Mouse (Mus musculus) heart, embryonic 11.5 days (tissue): ENCODE measurements around the gene Nol10. TPM values are rescaled to one million over a fixed set of nuclear protein-coding genes. Genes with fewer than 3 reads are reported as not detected.
"Not testable (repeated sequence)": the region's sequence is repeated elsewhere in the genome, so short reads cannot be mapped to it uniquely, and the experiment has no call there.

Experiments
- ATAC-seq: fragments of 200-750 bp; cut with Nextera tagmentation; replicated peaks from 2 replicates; pipeline ENCODE4 v1.8.0; 2017; ENCODE audit warnings: moderate library complexity; ENCODE audit not compliant: insufficient number of reproducible peaks, low FRiP score, low TSS enrichment
- H3K27ac ChIP-seq: fragments of 300-500 bp; sonication (generic); 2 replicates; pipeline ENCODE4 v1.5.1; 2014; ENCODE audit warnings: mild to moderate bottlenecking, low read depth, low read length
- H3K27me3 ChIP-seq: fragments of 300-500 bp; sonication (generic); 2 replicates; pipeline ENCODE4 v1.6.1; 2014; ENCODE audit warnings: mild to moderate bottlenecking, low read length, mixed read lengths; ENCODE audit not compliant: control insufficient read depth, insufficient read depth
- H3K36me3 ChIP-seq: fragments of 300-500 bp; sonication (generic); 2 replicates; pipeline ENCODE4 v1.6.1; 2014; ENCODE audit warnings: mild to moderate bottlenecking, low read length, moderate library complexity, mixed read lengths; ENCODE audit not compliant: control insufficient read depth, insufficient read depth
- H3K4me1 ChIP-seq: fragments of 300-500 bp; sonication (generic); 2 replicates; pipeline ENCODE4 v1.6.1; 2014; ENCODE audit warnings: low read length; ENCODE audit not compliant: control insufficient read depth, insufficient read depth
- H3K4me2 ChIP-seq: fragments of 300-500 bp; sonication (generic); 2 replicates; pipeline ENCODE4 v1.6.1; 2014; ENCODE audit warnings: mild to moderate bottlenecking, moderate library complexity
- H3K4me3 ChIP-seq: fragments of 300-500 bp; sonication (generic); 2 replicates; pipeline ENCODE4 v1.5.1; 2014; ENCODE audit warnings: low read depth, low read length
- H3K9ac ChIP-seq: fragments of 300-500 bp; sonication (generic); 2 replicates; pipeline ENCODE4 v1.6.1; 2014; ENCODE audit warnings: mild to moderate bottlenecking, low read depth, low read length, moderate library complexity
- H3K9me3 ChIP-seq: fragments of 300-500 bp; sonication (generic); replicated peaks from 2 replicates; pipeline ENCODE4 v1.6.1; 2016; ENCODE audit warnings: low read length; ENCODE audit not compliant: control insufficient read depth
- WGBS: fragments of 180-500 bp; shearing (Covaris S2); extraction: QIAGEN DNeasy Blood & Tissue Kit; methylation state at CpG from one replicate; pipeline ENCODE4 v1.1.7; 2014; ENCODE audit not compliant: insufficient replicate concordance; 5-methylcytosine and 5-hydroxymethylcytosine counted together
- polyA plus RNA-seq: library from polyadenylated mRNA; unstranded; fragments of >200 nt; fragmentation: Nextera tagmentation; extraction: Ambion mirVana; gene quantifications from 2 replicates; pipeline ENCODE4 v1.2.1, GENCODE M21; 2014

Gene Nol10
- polyA plus RNA-seq, 1 experiment from 2014 or later = 15.9 TPM

DNA sequence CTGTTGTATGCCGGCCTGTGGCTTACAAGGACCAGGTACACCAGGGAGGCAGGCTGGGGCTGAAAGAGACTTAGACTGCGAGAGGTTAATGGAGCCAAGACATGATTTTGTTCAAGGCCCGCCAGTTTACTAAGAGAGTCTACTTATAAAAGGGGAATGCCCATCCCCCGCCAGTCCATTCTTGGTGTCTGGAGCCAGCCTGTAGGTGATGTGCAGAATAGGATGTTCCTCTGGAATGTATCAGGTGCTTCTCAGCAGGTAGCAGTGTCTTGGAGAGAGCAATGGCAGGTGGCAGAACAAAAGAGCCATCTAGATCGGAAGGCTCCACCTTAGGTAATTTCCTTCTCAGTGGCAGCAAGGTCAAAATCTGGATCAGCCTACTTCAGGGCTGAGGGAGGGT, 116.3 kb downstream of the Nol10 start:
- not testable (repeated sequence) for H3K27me3 ChIP-seq, H3K9ac ChIP-seq, H3K27ac ChIP-seq, H3K4me1 ChIP-seq, ATAC-seq, H3K9me3 ChIP-seq, H3K4me3 ChIP-seq, H3K36me3 ChIP-seq, H3K4me2 ChIP-seq
- 91% methylated on average over 5 of the region's 5 CpGs for WGBS

DNA sequence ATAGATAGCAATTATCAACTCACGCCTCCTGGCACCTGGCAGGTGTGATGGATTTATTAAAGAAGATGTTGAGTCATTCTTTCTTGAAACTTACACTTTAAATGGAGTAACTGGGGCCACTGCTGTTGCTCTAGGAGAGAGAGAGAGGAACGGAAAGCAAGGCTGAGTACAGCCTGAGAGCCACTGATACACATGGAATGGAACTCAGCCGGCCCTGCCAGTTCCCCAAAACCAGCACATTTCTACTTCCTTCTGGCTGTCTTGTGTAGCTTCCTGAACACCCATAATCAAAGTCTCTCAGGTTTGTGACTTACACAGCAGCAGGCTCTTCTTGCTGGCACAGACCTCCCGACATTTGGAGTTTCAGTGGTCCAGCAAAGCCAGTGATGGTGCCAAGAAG, 118.5 kb downstream of the Nol10 start:
- 0 out of 2 replicates have a peak, but pooled peaks cover 3% of the 10 kb centered on the region for H3K4me1 ChIP-seq
- ATAC-seq = no peak
- H3K27ac ChIP-seq = no peak overlapping the region
- WGBS = 72% methylated on average over 4 of the region's 4 CpGs
- H3K4me3 ChIP-seq = no peak overlapping the region
- H3K36me3 ChIP-seq = no peaks in the 10 kb centered on the region
- no peaks in the 10 kb centered on the region for H3K27me3 ChIP-seq
- no peak overlapping the region for H3K9ac ChIP-seq
- no peak overlapping the region for H3K4me2 ChIP-seq
- H3K9me3 ChIP-seq = no peaks in the 10 kb centered on the region

GRCm38 (mm10) chr12:17468359-17468758, 120.1 kb downstream of the Nol10 start:
- Histone ChIP-seq H3K4me1 (0 out of 2 replicates have a peak, but pooled peaks cover 3% of the 10 kb centered on the region), H3K4me3 (no peak overlapping the region), H3K4me2 (no peak overlapping the region), H3K9me3 (no peaks in the 10 kb centered on the region), H3K9ac (no peak overlapping the region), H3K36me3 (no peaks in the 10 kb centered on the region), H3K27ac (no peak overlapping the region), H3K27me3 (no peaks in the 10 kb centered on the region)
- ATAC-seq = no peak
- 9% methylated on average over 3 of the region's 3 CpGs for WGBS

- Histone ChIP-seq H3K9me3 (no peaks in the 10 kb centered on the region), H3K9ac (no peak overlapping the region), H3K4me3 (no peak overlapping the region), H3K4me2 (no peak overlapping the region), H3K27ac (no peak overlapping the region), H3K27me3 (no peaks in the 10 kb centered on the region), H3K36me3 (no peaks in the 10 kb centered on the region), H3K4me1 (0 out of 2 replicates have a peak, but pooled peaks cover 3% of the 10 kb centered on the region)
- no peak for ATAC-seq
- 68% methylated on average over 7 of the region's 7 CpGs for WGBS
These were observed 121.6 kb downstream of the Nol10 start for GRCm38 (mm10) chr12:17469869-17470268.

GRCm38 (mm10) chr12:17470528-17470927, 122.3 kb downstream of the Nol10 start:
- ATAC-seq, H3K36me3 ChIP-seq, H3K27me3 ChIP-seq, H3K4me1 ChIP-seq, H3K9ac ChIP-seq, H3K4me3 ChIP-seq, H3K9me3 ChIP-seq, H3K27ac ChIP-seq, H3K4me2 ChIP-seq: not testable (repeated sequence)

GRCm38 (mm10) chr12:17471405-17471804, 123.1 kb downstream of the Nol10 start:
- no peaks in the 10 kb centered on the region for H3K9me3 ChIP-seq
- H3K4me3 ChIP-seq = no peak overlapping the region
- 86% methylated on average over 1 of the region's 1 CpGs for WGBS
- 0 out of 2 replicates have a peak, but pooled peaks cover 3% of the 10 kb centered on the region for H3K4me1 ChIP-seq
- no peak for ATAC-seq
- no peaks in the 10 kb centered on the region for H3K36me3 ChIP-seq
- no peak overlapping the region for H3K9ac ChIP-seq
- no peak overlapping the region for H3K4me2 ChIP-seq
- H3K27me3 ChIP-seq = no peaks in the 10 kb centered on the region
- no peak overlapping the region for H3K27ac ChIP-seq

DNA sequence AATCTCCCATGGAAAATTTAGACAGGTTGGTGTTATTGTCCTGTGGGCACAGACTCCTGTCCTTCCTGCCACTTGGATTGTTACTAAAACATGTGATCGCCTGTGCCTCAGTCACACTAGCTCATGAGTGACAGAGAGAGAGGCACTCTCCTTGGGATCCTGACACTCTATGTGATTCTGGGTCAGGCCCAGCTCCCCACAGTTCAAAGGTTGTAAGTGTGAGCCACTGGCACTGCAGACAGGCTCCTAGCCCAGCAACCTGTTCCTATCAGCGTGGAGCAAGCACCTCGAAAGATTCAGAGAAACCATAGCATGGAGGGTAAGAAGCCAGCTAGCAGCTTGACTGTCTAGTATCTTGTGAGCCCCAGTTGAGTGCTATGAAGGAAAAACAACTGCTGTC, 124.9 kb downstream of the Nol10 start:
- Histone ChIP-seq H3K4me3 (no peak overlapping the region), H3K27me3 (no peaks in the 10 kb centered on the region), H3K27ac (no peak overlapping the region), H3K36me3 (no peaks in the 10 kb centered on the region), H3K9me3 (no peaks in the 10 kb centered on the region), H3K4me1 (0 out of 2 replicates have a peak, but pooled peaks cover 3% of the 10 kb centered on the region), H3K4me2 (no peak overlapping the region), H3K9ac (no peak overlapping the region)
- ATAC-seq = no peak
- 87% methylated on average over 3 of the region's 3 CpGs for WGBS

DNA sequence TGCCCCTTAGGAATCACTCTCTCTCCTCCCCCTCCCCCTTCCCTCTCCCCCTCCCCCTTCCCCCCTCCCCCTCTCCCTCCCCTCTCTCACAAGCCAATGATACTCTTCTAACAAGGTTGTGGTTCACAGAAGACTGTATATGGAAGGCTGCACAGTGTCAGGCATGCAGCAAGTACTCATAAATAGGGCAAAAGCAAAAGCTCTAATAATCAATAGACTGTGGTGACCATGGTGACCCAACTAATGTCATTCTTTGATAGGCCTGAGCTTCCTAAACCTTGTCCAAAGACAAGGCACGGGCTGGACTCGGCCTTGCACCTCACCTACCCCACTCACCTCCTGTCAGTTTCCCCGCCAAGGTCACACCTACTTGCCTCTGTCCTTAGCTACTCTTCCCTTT, 125.6 kb downstream of the Nol10 start:
- H3K4me3 ChIP-seq = no peak overlapping the region
- no peaks in the 10 kb centered on the region for H3K4me1 ChIP-seq
- no peak overlapping the region for H3K9ac ChIP-seq
- H3K4me2 ChIP-seq = no peak overlapping the region
- H3K27me3 ChIP-seq = no peaks in the 10 kb centered on the region
- H3K36me3 ChIP-seq = no peaks in the 10 kb centered on the region
- 93% methylated on average over 3 of the region's 3 CpGs for WGBS
- H3K9me3 ChIP-seq = no peaks in the 10 kb centered on the region
- no peak overlapping the region for H3K27ac ChIP-seq
- ATAC-seq = no peak

- no peaks in the 10 kb centered on the region for H3K4me1 ChIP-seq
- H3K4me3 ChIP-seq = no peak overlapping the region
- no peaks in the 10 kb centered on the region for H3K9me3 ChIP-seq
- no peaks in the 10 kb centered on the region for H3K36me3 ChIP-seq
- H3K4me2 ChIP-seq = no peak overlapping the region
- H3K9ac ChIP-seq = no peak overlapping the region
- H3K27ac ChIP-seq = no peak overlapping the region
- no peak for ATAC-seq
- H3K27me3 ChIP-seq = no peaks in the 10 kb centered on the region
- WGBS = 60% methylated on average over 4 of the region's 4 CpGs
These were observed 126.4 kb downstream of the Nol10 start for GRCm38 (mm10) chr12:17474681-17475080.
